24 mouse cellular contexts compared by ENCODE assay signal in the genomic region with DNA sequence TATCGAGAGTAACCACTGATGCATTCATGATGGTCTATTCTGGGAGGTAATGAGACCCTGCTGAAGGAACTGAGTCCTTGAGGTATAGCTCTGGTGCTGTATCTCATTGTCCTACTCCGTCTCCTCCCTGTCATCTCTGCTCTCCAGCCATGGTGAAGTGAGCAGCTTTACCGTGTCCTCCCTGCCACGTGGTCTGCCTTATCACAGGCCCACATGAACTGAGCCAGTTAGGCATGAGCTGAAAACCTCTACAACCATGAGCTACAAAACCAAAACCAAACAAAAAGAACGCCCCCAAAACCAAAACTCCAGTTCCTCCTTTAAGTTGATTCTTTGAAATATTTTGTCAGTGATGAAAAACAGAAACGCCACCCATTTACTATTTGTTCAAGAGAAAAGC. TPM values are rescaled to one million over a fixed set of nuclear protein-coding genes. Genes with fewer than 3 reads are reported as not detected.
DNase-seq lines count a peak whose midpoint lies in the region; ATAC-seq lines count a peak whose summit lies in the region.
"Had no signal": no experiment of that assay in that cellular context is flagged by ENCODE, and none has a peak within 500 bp of the region (broad histone marks: within the 10 kb centered on the region; RNA-seq: fewer than 3 reads in every experiment).

No protein-coding gene starts in this region.

- H3K9me3 ChIP-seq in liver, embryonic 11.5 days (ENCODE audit: control insufficient read depth, low read length), result no peaks in the 10 kb centered on the region
- no peaks in the 10 kb centered on the region for H3K9me3 ChIP-seq in liver, embryonic 16.5 days (replicated peaks; ENCODE audit: control insufficient read depth, low read length)
- H3K9me3 ChIP-seq: embryonic facial prominence, embryonic 15.5 days; forebrain, embryonic 10.5 days; heart, embryonic 10.5 days; hindbrain, embryonic 12.5 days had no signal

- no peaks in the 10 kb centered on the region for H3K4me1 ChIP-seq in liver, embryonic 11.5 days (replicated peaks; ENCODE audit: control insufficient read depth, insufficient read depth, low read length)
- H3K4me1 ChIP-seq in liver, embryonic 16.5 days (ENCODE audit: control insufficient read depth, low read depth, low read length), result peaks cover 2% of the 10 kb centered on the region; the same call in 1 of the 2 replicates
- H3K4me1 ChIP-seq: embryonic facial prominence, embryonic 15.5 days; forebrain, embryonic 10.5 days; hindbrain, embryonic 12.5 days had no signal

- H3K36me3 ChIP-seq in liver, embryonic 11.5 days (ENCODE audit: control insufficient read depth, insufficient read depth, low read length), result peaks cover 5% of the 10 kb centered on the region
- peaks cover 6% of the 10 kb centered on the region; the same call in 1 of the 2 replicates for H3K36me3 ChIP-seq in liver, embryonic 16.5 days (ENCODE audit: control insufficient read depth, insufficient read depth)

- H3K9ac ChIP-seq in liver, embryonic 11.5 days (ENCODE audit: low read depth, low read length), result no peak overlapping the region
- no peak overlapping the region for H3K9ac ChIP-seq in liver, embryonic 16.5 days (ENCODE audit: low read depth, low read length)
- H3K9ac ChIP-seq: embryonic facial prominence, embryonic 15.5 days; hindbrain, embryonic 12.5 days had no signal

- peak; percentile 23 for DNase-seq in liver
- no peak for DNase-seq in liver, embryonic 11.5 days (ENCODE audit: low spot score)
- DNase-seq in c-Kit-positive CD71-positive TER-119-positive erythroid progenitor cells, embryonic 14.5 days (ENCODE audit: low spot score), result peak; percentile 23
- DNase-seq in urinary bladder, postnatal 36 days (ENCODE audit: low spot score in 2 of 2), result no peak
- DNase-seq in urinary bladder, postnatal 25 days (ENCODE audit: low spot score), result no peak
- no peak for DNase-seq in spleen, postnatal 14 days (ENCODE audit: low spot score in 2 of 2)
- DNase-seq: adrenal gland, adult 2 months; adrenal gland, postnatal 36 days; cerebellum, adult 2 months; cerebellum, postnatal 10 days; embryo, embryonic 11 days; gastrocnemius, adult 2 months; heart, adult 18-20 months; heart, postnatal 10 days; heart, postnatal 4 days had no signal

- H3K4me3 ChIP-seq in liver, embryonic 11.5 days (ENCODE audit: low read depth, low read length), result no peak overlapping the region
- no peak overlapping the region for H3K4me3 ChIP-seq in liver, embryonic 16.5 days (ENCODE audit: low read depth, low read length)
- H3K4me3 ChIP-seq: embryonic facial prominence, embryonic 15.5 days; erythroblast, embryonic 14.5 days; forebrain, embryonic 10.5 days; gastrocnemius, adult 2 months; heart, embryonic 10.5 days; hindbrain, embryonic 12.5 days had no signal

- WGBS in liver, embryonic 11.5 days, result 65% methylated on average over 6 of the region's 6 CpGs
- WGBS in liver, embryonic 16.5 days (ENCODE audit: insufficient replicate concordance), result 53% methylated on average over 6 of the region's 6 CpGs

- H3K4me2 ChIP-seq in liver, embryonic 11.5 days, result no peak overlapping the region
- no peak overlapping the region for H3K4me2 ChIP-seq in liver, embryonic 16.5 days (ENCODE audit: low read depth, low read length)
- H3K4me2 ChIP-seq: embryonic facial prominence, embryonic 15.5 days; hindbrain, embryonic 12.5 days had no signal

- no peaks in the 10 kb centered on the region for H3K27me3 ChIP-seq in liver, embryonic 11.5 days (replicated peaks; ENCODE audit: control insufficient read depth, insufficient read depth, low read length)
- H3K27me3 ChIP-seq in liver, embryonic 16.5 days (ENCODE audit: control insufficient read depth, insufficient read depth, low read depth, low read length), result no peaks in the 10 kb centered on the region
- H3K27me3 ChIP-seq: embryonic facial prominence, embryonic 15.5 days; hindbrain, embryonic 12.5 days; Patski had no signal

- ATAC-seq in liver, embryonic 11.5 days (replicated peaks; ENCODE audit: low FRiP score), result no peak; the same call in 1 of the 2 replicates
- ATAC-seq in liver, embryonic 16.5 days (ENCODE audit: low read depth), result peak; percentile 30; the same call in 1 of the 2 replicates
- ATAC-seq: forebrain, embryonic 14.5 days; hindbrain, embryonic 16.5 days; Patski had no signal

- H3K27ac ChIP-seq in liver, embryonic 11.5 days (ENCODE audit: low read depth, low read length), result no peak overlapping the region
- no peak overlapping the region for H3K27ac ChIP-seq in liver, embryonic 16.5 days (ENCODE audit: low read length)
- H3K27ac ChIP-seq: embryonic facial prominence, embryonic 15.5 days; forebrain, embryonic 10.5 days; gastrocnemius, adult 2 months; heart, embryonic 10.5 days; hindbrain, embryonic 12.5 days had no signal

RNA-seq across cellular contexts. Expression of a gene that starts 47.9 kb away (rescaled TPM):
- 8.7 and 9.6 TPM in 2 replicates for polyA plus RNA-seq in liver, embryonic 11.5 days (2014; fragmentation: Nextera tagmentation; extraction: Ambion mirVana)
- polyA plus RNA-seq in liver, embryonic 16.5 days (2015; fragmentation: Nextera tagmentation; extraction: Ambion mirVana), result 3.3 and 3.4 TPM in 2 replicates

Comparison
In these comparisons a context has a peak if more than half of its experiments do, and no peak if none do; other contexts are left out.
1. DNase-seq: peak in liver (single experiment) and c-Kit-positive CD71-positive TER-119-positive erythroid progenitor cells, embryonic 14.5 days (single experiment); none in liver, embryonic 11.5 days (single experiment), urinary bladder, postnatal 36 days (0 of 2), urinary bladder, postnatal 25 days (single experiment) and spleen, postnatal 14 days (0 of 2).